Mouse (Mus musculus) kidney, postnatal 10 days (tissue): ENCODE measurements around the gene Rad23a.

Source experiments
- DNase-seq: peaks from one replicate; pipeline ENCODE4 v3.0.0; 2021; ENCODE audit warnings: mixed read lengths

The Rad23a gene

DNA sequence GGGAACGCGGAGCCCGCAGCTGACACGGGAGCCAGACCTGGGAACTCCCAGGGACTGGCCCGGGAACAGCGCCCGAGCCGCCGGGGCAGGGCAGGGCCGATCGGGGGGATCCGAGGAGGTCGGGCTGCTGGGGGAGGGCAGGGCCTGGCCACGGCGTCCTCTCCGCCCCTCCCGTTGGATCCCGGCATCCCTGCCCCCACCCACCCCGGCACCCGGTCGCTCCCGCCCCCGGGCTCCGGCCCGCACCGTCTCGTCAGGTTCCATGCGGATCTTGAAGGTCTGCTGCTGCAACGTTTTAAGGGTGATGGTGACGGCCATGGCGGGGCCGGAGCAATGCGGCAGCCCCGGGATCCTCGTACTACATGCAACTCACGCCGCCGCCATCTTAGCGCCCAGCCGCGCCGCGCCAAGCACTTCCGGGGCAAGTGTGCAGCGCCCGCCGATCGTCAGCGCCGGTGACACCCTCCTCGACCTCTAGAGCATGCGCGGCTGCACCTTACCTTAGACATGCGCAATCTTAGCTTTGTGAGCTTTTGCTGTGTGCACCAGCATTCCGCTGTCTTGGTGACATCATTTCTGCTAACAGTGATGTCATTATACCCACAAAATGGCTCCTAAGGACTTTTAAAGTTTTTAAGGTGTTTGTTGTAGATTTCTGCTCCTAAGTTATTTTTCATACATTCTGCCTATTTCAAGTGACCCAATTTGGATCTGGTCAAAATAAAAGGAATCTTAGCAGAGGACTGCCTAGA, at the start of gene Rad23a:
Gene Rad23a, minus strand, starts transcription at position 418 of the 752 bp plus-strand sequence.
- DNase-seq, result peak; percentile 94

DNA sequence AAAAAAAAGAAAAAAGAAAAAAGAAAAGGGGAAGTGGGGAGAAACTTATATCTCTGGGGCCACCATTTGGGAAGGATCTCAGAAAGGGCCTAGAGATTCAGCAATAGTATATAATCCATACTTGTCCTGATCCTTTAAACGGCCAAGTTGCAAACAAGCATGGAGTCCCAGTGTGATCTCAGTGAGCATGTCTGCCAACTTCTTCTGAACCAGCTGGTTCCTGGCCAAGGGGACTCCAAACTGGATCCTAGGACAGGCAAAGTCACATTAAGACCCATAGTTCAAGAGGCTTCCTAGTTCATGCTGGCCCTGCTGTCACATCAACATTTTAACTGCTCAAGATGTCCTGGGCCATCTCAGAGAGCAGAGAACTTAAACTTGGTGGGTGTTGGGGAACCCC, 48.7 kb upstream of the Rad23a start:
- DNase-seq, result no peak

GRCm38 (mm10) chr8:84888280-84888679, 47.8 kb upstream of the Rad23a start:
- no peak for DNase-seq

- no peak for DNase-seq
Measured at GRCm38 (mm10) chr8:84884728-84885127, 44.3 kb upstream of the Rad23a start.

DNA sequence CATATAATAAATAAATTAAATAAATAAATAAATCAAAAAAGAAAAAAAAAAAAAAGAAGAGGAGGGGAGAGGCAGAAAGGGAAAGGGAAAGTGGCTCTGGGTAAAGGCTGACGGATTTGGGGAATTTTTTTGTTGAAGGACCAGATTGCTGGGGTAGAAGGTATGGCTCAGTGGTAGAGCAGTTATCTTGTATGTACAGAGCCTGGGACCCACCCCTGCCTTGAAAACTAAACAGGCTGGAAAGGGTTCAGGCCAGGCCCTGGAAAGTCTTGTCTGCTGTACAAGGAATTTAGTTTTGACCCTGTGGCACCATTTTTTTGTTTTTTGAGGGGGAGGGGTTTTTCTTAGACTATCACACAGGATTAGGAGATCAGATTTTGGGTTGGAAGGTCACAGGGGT, 38.5 kb upstream of the Rad23a start:
- no peak for DNase-seq

GRCm38 (mm10) chr8:84877297-84878035, 37.0 kb upstream of the Rad23a start:
- no peak for DNase-seq

DNA sequence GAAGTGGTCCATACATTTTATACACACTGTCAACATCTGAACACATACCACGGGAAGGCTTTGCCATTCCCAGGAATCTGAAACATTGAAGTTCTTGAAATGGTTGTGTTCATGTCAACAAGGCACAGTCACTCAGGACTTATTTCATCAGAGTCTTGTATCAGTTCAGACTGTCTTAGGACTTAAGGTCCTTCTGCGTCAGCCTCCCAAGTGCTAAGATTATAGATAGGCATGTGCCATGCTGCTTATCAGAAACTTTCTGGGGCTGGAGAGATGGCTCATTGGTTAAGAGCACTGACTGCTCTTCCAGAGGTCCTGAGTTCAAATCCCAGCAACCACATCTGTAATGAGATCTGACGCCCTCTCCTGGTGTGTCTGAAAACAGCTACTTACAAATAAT, 33.9 kb upstream of the Rad23a start:
- no peak for DNase-seq

DNA sequence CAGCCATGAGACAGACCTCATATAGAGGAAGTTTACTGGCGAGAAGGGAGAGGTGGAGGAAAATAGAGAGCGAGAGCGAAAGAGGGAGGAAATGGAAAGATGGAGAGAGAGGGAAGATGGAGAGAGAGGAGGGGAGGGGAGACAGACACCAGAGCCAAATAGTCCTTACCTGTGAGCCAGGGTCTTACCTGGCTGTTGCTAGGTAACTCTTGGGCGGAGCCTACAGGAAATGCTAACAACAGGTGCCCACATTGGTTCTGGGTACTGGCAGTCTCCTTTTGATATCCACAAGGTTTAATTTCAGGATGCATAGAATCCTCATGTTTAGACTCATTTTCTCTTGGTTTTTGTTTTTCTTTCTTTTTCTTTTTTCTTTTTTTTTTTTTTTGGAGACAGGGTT, 32.6 kb upstream of the Rad23a start:
- DNase-seq, result no peak

GRCm38 (mm10) chr8:84872309-84872965, 32.0 kb upstream of the Rad23a start:
- peak; percentile 63 for DNase-seq

DNA sequence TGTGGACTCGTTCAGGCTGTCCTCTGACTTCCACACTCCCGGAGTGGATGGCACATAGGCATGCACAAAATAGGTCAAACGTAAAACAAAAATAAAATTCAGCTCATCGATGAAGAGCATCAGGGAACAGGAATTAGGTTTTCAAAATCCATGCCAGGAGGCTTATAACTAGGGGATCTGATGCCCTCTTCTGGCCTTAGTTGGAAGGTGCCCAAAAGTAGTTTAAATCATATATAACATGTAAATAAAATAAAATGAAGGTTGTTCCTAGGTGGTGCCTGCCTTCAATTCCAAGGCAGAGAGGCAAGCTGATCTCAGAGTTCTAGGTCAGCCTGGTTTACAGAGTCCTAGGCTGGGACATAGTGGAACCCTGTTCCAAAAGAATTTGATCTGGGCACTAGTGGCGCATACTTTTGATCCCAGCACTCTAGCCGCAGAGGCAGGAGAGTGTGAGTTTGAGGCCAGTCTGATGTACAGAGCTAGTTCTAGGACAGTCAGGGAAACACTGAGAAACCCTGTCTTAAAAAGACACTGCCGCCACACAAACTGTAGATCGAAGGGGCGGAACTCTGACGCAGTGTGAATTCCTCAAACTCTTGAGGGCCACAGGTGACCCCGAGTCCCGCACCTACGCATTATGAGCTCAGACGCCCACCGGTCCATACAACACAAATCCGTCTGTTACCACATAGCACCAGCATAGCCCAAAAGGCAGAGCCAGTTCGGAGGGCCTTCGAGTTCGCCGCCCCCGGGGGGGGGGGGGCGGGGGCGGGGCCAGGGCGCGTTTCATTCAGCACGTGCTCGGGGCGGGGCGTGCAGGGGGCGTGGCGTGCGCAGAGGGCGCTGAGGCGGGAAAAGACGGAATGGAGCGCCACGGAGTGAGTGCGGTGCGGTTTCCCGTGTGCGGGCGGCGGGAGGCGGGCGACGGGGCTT, 31.2 kb upstream of the Rad23a start, which contains the start of gene Syce2:
Gene Syce2, plus strand, starts transcription at position 736 of the 933 bp plus-strand sequence.
- peak; percentile 92 for DNase-seq

- peak; percentile 96 for DNase-seq
Measured at GRCm38 (mm10) chr8:84856864-84857441, 16.5 kb upstream of the Rad23a start, which contains the start of gene Farsa. TSS of gene Farsa (plus strand) at chr8:84856989.

DNA sequence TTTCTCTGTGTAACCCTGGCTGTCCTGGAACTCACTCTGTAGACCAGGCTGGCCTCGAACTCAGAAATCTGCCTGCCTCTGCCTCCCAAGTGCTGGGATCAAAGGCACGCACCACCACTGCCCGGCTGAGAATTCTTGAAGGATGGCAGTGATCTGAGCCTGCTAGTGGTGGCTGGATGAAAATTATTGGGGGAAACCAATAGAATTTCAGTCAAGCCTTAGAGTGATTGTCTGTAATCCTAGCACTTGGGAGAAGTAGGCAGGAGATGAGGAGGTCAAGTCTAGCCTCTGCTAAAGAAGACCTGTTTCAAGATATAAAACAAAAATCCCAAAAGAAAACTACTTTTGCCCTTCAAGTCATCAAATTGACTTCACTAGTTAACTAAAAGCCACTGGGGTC, 16.0 kb upstream of the Rad23a start:
- DNase-seq, result no peak

GRCm38 (mm10) chr8:84847684-84848435, 7.4 kb upstream of the Rad23a start:
- no peak for DNase-seq

DNA sequence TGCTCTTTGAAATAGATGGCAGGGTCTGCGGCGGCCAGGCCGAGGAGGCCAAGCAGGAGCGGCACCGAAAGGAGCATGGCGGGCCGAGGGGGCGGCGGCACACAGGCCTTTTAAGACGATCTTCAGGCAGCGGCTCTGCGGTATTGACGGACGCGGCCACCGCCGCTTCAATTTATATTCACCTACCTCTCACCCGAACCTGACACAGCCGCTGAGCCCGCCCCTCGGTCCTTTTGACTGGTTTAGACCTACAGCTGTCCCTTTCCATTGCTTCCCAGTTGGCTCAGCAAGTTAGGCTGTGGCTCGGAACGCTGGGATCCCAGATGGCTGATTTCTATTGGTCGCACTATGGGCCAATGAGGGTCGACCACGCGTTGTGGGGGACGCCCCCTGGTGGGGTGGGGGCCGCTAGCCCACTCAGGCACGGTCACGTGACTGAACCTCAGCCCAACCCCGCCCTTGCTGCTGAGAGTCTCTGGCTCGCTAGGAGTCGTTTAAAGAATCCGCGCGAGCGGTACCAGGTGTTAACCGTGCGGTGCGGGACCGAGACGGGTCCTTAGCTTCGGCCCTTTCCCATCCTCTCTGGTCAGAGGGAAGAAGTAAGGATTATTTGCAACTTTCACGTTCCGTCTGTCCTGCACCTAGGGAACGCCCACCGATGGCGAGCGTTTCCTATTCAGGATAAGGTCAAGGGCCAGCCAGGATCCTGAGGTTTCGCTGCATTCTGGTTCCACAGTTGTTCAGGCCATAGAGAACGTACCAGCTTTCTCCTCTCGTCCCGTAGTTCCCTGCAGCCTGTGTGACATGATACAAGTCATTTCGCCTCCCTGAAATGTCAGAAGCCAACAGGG, 6.5 kb upstream of the Rad23a start, which contains the start of gene Calr:
Gene Calr, minus strand, starts transcription at position 213 of the 851 bp plus-strand sequence.
- peak; percentile 99 for DNase-seq

GRCm38 (mm10) chr8:84846094-84846721, 5.7 kb upstream of the Rad23a start:
- DNase-seq, result no peak

GRCm38 (mm10) chr8:84845355-84846093, 5.1 kb upstream of the Rad23a start:
- peak; percentile 74 for DNase-seq

GRCm38 (mm10) chr8:84844397-84845070, 4.1 kb upstream of the Rad23a start:
- no peak for DNase-seq

DNA sequence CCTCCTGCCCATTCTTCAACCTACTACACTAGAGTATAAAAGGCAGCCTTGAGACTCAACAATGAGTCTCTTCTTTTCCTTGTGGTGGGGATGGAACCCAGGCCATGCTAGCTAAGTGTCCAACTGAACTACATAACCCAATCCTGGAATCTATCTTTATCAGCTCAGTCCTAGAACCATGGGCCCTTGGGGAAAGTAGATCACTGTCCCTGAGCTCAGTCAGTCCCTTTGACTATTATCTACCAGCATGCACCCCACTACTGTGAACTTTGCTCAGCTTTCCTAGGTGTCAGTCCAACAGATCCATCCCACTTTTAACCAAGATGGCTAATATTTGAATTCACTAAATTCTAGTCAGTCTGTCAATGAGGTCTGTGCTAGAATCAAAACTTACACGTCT, 1.0 kb upstream of the Rad23a start:
- DNase-seq, result no peak
